Mouse (Mus musculus) CH12.LX (cell line): ENCODE data around the gene Lias.

Experiments used
- CTCF ChIP-seq, 2 experiments: IDR thresholded peaks in 1 of 2; conservative IDR thresholded peaks in 1 of 2; 2 replicates each; pipeline ENCODE4 v1.5.1; 2011 to 2012; ENCODE audit warnings: low read depth in 2 of 2, low read length in 2 of 2, improper control_type of control experiment in 1 of 2, inconsistent platforms in 1 of 2, mild to moderate bottlenecking in 1 of 2, moderate library complexity in 1 of 2
- HCFC1 ChIP-seq: IDR thresholded peaks from 2 replicates; pipeline ENCODE4 v1.6.1; 2012; ENCODE audit warnings: low read depth, mild to moderate bottlenecking, inconsistent platforms, low read length, improper control_type of control experiment
- NRF1 ChIP-seq: IDR thresholded peaks from 2 replicates; pipeline ENCODE4 v1.6.1; 2014; ENCODE audit warnings: low read depth, mild to moderate bottlenecking, inconsistent platforms, low read length, improper control_type of control experiment, moderate library complexity
- POLR2A ChIP-seq: IDR thresholded peaks from 2 replicates; pipeline ENCODE4 v1.6.1; 2011; ENCODE audit warnings: low read depth, mild to moderate bottlenecking, improper control_type of control experiment, low read length
- RCOR1 ChIP-seq: conservative IDR thresholded peaks from 2 replicates; pipeline ENCODE4 v1.6.1; 2012; ENCODE audit warnings: low read depth, mild to moderate bottlenecking, inconsistent platforms, low read length, improper control_type of control experiment
- ZC3H11A ChIP-seq: IDR thresholded peaks from 2 replicates; pipeline ENCODE4 v1.6.1; 2012; ENCODE audit warnings: low read depth, mild to moderate bottlenecking, inconsistent platforms, low read length, improper control_type of control experiment
- ZNF384 ChIP-seq: IDR thresholded peaks from 2 replicates; pipeline ENCODE4 v1.6.1; 2012; ENCODE audit warnings: low read depth, low read length, improper control_type of control experiment, inconsistent platforms

- TF ChIP-seq CTCF (conservative IDR thresholded peaks at IDR 0.05 in 1 of 2, IDR thresholded peaks at IDR 0.05 in 1 of 2; ENCODE audit: low read depth in 2 of 2, low read length in 2 of 2) (no peak), HCFC1 (no peak), NRF1 (no peak), ZC3H11A (no peak), RCOR1 (no peak), ZNF384 (no peak), POLR2A (no peak)
These were observed 33.5 kb upstream of the Lias start for GRCm38 (mm10) chr5:65357771-65358170.
